Mouse (Mus musculus) CH12.LX (cell line): ENCODE measurements around the gene Atrnl1.

ENCODE experiments used
- CHD2 ChIP-seq: IDR thresholded peaks from 2 replicates; pipeline ENCODE4 v1.6.1; 2011; ENCODE audit warnings: low read length, improper control_type of control experiment
- CTCF ChIP-seq, 2 experiments: IDR thresholded peaks in 1 of 2; conservative IDR thresholded peaks in 1 of 2; 2 replicates each; pipeline ENCODE4 v1.5.1; 2011 to 2012; ENCODE audit warnings: low read depth in 2 of 2, low read length in 2 of 2, improper control_type of control experiment in 1 of 2, inconsistent platforms in 1 of 2, mild to moderate bottlenecking in 1 of 2, moderate library complexity in 1 of 2
- EP300 ChIP-seq: IDR thresholded peaks from 2 replicates; pipeline ENCODE4 v1.6.1; 2011; ENCODE audit warnings: low read length, improper control_type of control experiment
- GABPA ChIP-seq: IDR thresholded peaks from 2 replicates; pipeline ENCODE4 v1.6.1; 2012; ENCODE audit warnings: low read depth, low read length, improper control_type of control experiment, inconsistent platforms; ENCODE audit not compliant: insufficient replicate concordance
- IRF4 ChIP-seq: IDR thresholded peaks from 2 replicates; pipeline ENCODE4 v1.6.1; 2014; ENCODE audit warnings: low read depth, mild to moderate bottlenecking, inconsistent platforms, low read length, improper control_type of control experiment
- KAT2A ChIP-seq: IDR thresholded peaks from 2 replicates; pipeline ENCODE4 v1.6.1; 2012; ENCODE audit warnings: low read length, improper control_type of control experiment, inconsistent platforms; ENCODE audit not compliant: insufficient replicate concordance
- MAX ChIP-seq: IDR thresholded peaks from 2 replicates; pipeline ENCODE4 v1.6.1; 2011; ENCODE audit warnings: low read length, improper control_type of control experiment
- POLR2A ChIP-seq: IDR thresholded peaks from 2 replicates; pipeline ENCODE4 v1.6.1; 2011; ENCODE audit warnings: low read depth, mild to moderate bottlenecking, improper control_type of control experiment, low read length
- TBP ChIP-seq: conservative IDR thresholded peaks from 2 replicates; pipeline ENCODE4 v1.6.1; 2011; ENCODE audit warnings: low read depth, low read length, improper control_type of control experiment
- USF1 ChIP-seq: IDR thresholded peaks from 2 replicates; pipeline ENCODE4 v1.6.1; 2014; ENCODE audit warnings: low read depth, mild to moderate bottlenecking, inconsistent platforms, low read length, improper control_type of control experiment
- USF2 ChIP-seq: conservative IDR thresholded peaks from 2 replicates; pipeline ENCODE4 v1.6.1; 2011; ENCODE audit warnings: low read depth, low read length, improper control_type of control experiment
- ZKSCAN1 ChIP-seq: IDR thresholded peaks from 2 replicates; pipeline ENCODE4 v1.6.1; 2012; ENCODE audit warnings: low read depth, inconsistent platforms, low read length, improper control_type of control experiment, borderline replicate concordance

DNA sequence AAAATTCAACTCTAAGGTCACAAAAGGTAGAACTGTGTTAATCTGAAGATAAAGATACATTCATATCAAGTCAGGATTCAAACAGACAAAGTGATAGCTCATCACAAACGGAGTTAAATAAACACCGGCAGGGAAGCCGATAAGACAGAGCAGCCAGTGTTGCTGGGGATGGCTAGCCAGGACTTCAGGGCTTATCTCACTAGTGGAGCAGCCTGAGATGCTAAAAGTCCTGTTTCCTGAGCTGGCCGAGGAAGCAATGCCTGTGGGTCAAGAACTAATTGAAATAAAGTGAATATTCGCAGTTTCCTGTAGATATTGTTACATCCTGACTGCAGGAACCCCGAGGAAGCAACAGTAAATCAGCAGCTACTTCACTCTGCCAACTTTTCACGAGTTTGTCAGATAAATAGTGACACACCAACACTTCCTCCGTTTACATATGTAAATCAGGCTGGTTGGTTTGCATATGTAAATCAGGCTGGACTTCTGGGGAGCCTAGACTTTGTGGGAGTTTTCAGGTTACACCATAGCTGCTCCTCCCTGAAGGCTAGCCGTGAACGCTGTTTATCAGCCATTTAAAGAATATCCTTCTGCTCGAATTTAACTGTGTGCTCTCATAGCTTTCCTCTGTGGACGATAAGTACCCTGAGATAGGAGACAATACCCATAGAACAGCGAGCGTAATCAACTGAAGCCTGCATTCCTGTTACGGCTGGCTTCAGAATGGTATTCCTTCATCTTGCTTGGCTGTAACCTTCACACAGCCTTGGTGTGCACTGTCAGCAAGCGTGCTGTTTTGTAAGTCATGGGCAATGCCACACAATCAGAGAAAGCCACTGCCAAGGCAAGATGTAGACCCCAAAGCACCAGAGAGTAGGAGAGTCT is 453.5 kb downstream of the Atrnl1 start:
- no peak for TF ChIP-seq ZKSCAN1
- no peak for TF ChIP-seq CTCF (conservative IDR thresholded peaks at IDR 0.05 in 1 of 2, IDR thresholded peaks at IDR 0.05 in 1 of 2; ENCODE audit: low read depth in 2 of 2, low read length in 2 of 2)
- TF ChIP-seq EP300, result no peak
- TF ChIP-seq POLR2A, result no peak
- no peak for TF ChIP-seq USF1
- no peak for TF ChIP-seq MAX
- TF ChIP-seq USF2, result no peak
- no peak for TF ChIP-seq KAT2A
- no peak for TF ChIP-seq IRF4
- no peak for TF ChIP-seq CHD2
- TF ChIP-seq GABPA, result no peak
- TF ChIP-seq TBP, result no peak
